Mouse (Mus musculus): ENCODE measurements around the gene Degs2. TPM values are rescaled to one million over a fixed set of nuclear protein-coding genes. Genes with fewer than 3 reads are reported as not detected.
A peak's percentile ranks its signal among the peaks of the same experiment; 100 is the strongest.

Gene Degs2
- polyA plus RNA-seq, 1 experiment from 2014 or later = 0.12 TPM

- Histone ChIP-seq H3K9me3 (replicated peaks) (no peaks in the 10 kb centered on the region), H3K4me3 (replicated peaks) (no peak overlapping the region), H3K36me3 (no peaks in the 10 kb centered on the region), H3K27ac (no peak overlapping the region), H3K4me2 (no peak overlapping the region), H3K27me3 (peaks cover 50% of the 10 kb centered on the region), H3K4me1 (replicated peaks) (no peaks in the 10 kb centered on the region), H3K9ac (no peak overlapping the region)
- ATAC-seq (ENCODE audit: low read depth) (no peak), DNase-seq (no peak)
- 60% methylated on average over 10 of the region's 10 CpGs for WGBS (ENCODE audit: insufficient replicate concordance)
Measured at GRCm38 (mm10) chr12:108699576-108699975, 2.5 kb downstream of the Degs2 start.

DNA sequence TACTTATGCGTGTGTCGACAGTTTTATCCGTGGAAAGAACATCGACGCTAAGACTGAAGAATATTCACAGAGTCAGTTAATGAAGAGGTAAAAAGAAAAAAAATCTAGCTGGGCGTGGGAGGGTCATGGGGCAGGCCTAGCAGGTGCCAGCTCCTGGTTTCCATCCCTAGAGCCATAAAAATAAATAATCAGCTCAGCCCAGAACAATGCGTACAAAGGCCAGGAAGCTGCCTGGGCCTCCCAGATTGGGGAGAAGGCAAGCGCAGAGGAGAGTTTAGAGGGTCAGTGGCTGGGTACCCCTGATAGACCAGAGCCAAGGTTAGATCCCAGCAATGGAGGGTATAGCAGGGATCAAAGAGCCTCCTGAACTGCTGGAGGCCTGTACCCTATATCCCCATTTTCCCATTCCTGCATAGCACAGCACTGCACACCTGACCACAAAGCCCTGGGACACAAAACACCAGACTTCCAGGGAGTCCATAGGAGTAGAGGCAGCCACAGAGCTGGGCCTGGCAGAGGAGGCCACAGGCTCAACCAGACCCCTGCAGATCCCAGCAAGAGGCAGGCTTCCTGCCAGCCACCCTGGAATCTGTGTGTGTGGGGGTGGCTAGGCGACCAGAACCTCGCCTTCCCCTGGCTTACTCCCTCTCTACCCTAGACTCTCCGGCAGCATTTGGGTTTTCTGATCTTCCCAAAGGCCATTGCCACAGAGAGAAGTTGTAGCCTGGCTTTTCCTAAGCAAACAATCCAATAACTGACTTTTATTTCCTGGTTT, 3.2 kb downstream of the Degs2 start:
- Histone ChIP-seq H3K27ac (no peak overlapping the region), H3K4me3 (replicated peaks) (no peak overlapping the region), H3K9ac (no peak overlapping the region), H3K27me3 (peaks cover 44% of the 10 kb centered on the region), H3K4me1 (replicated peaks) (no peaks in the 10 kb centered on the region), H3K4me2 (no peak overlapping the region), H3K36me3 (no peaks in the 10 kb centered on the region), H3K9me3 (replicated peaks) (no peaks in the 10 kb centered on the region)
- DNase-seq (no peak), ATAC-seq (ENCODE audit: low read depth) (no peak)
- WGBS (ENCODE audit: insufficient replicate concordance) = 70% methylated on average over 11 of the region's 11 CpGs

DNA sequence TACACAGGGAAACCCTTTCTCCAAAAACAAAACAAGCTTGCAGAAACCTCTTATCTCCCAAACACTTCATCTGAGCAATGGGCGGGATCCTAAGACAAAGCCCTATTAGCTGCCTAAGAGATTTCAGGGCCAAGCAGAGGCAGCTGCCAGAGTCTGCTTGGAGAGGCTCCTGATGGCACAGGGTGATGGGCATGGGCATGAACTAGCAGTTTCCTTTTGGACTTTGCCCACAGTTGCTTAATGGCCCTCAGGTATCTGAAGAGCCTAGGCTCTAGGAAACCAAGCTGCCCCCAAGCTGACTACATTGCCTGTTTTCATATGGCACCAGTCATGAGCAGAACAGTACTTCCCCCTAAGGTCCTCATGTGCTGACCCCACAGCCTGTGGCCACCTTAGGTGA, 7.9 kb downstream of the Degs2 start:
- H3K27ac ChIP-seq = no peak overlapping the region
- 56% methylated on average over 1 of the region's 1 CpGs for WGBS (ENCODE audit: insufficient replicate concordance)
- no peaks in the 10 kb centered on the region for H3K36me3 ChIP-seq
- H3K4me2 ChIP-seq = no peak overlapping the region
- H3K9ac ChIP-seq = no peak overlapping the region
- DNase-seq = no peak
- H3K9me3 ChIP-seq (replicated peaks) = no peaks in the 10 kb centered on the region
- H3K4me3 ChIP-seq (replicated peaks) = no peak overlapping the region
- no peak for ATAC-seq (ENCODE audit: low read depth)
- no peaks in the 10 kb centered on the region for H3K27me3 ChIP-seq
- no peaks in the 10 kb centered on the region for H3K4me1 ChIP-seq (replicated peaks)

- H3K4me3 ChIP-seq (replicated peaks) = no peak overlapping the region
- H3K9me3 ChIP-seq (replicated peaks) = no peaks in the 10 kb centered on the region
- no peaks in the 10 kb centered on the region for H3K36me3 ChIP-seq
- H3K9ac ChIP-seq = no peak overlapping the region
- H3K27ac ChIP-seq = no peak overlapping the region
- H3K27me3 ChIP-seq = no peaks in the 10 kb centered on the region
- no peak for DNase-seq
- H3K4me2 ChIP-seq = no peak overlapping the region
- WGBS (ENCODE audit: insufficient replicate concordance) = 49% methylated on average over 2 of the region's 2 CpGs
- ATAC-seq (ENCODE audit: low read depth) = no peak
- no peaks in the 10 kb centered on the region for H3K4me1 ChIP-seq (replicated peaks)
Measured at GRCm38 (mm10) chr12:108693592-108693991, 8.5 kb downstream of the Degs2 start.

- Histone ChIP-seq H3K4me1 (replicated peaks) (no peaks in the 10 kb centered on the region), H3K27me3 (no peaks in the 10 kb centered on the region), H3K36me3 (no peaks in the 10 kb centered on the region), H3K9me3 (replicated peaks) (no peaks in the 10 kb centered on the region), H3K4me3 (replicated peaks) (no peak overlapping the region), H3K9ac (no peak overlapping the region), H3K4me2 (no peak overlapping the region), H3K27ac (no peak overlapping the region)
- DNase-seq (no peak), ATAC-seq (ENCODE audit: low read depth) (no peak)
- WGBS (ENCODE audit: insufficient replicate concordance) = 55% methylated on average over 9 of the region's 9 CpGs
Measured at GRCm38 (mm10) chr12:108690529-108690928, 11.6 kb downstream of the Degs2 start.

DNA sequence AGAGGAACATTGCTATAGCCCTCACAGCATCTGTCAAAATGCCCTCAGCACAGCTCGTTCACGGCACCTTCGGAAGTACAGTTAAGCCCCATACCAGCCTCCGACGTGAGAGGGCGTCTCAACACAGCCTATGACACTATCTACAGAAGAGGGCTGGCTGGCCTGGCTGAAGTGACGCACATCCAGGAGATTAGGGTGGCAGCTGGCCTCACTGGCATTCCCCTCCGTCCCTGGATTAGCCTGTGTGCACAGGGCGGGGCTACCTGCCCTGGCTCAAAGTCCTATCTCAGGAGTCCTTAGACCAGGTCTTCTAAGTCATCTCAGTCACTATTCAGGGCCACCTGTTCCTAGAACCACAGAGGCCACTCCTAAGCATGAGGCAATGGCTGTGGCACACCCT, 12.9 kb downstream of the Degs2 start:
- Histone ChIP-seq H3K4me3 (replicated peaks) (no peak overlapping the region), H3K9ac (no peak overlapping the region), H3K27ac (no peak overlapping the region), H3K36me3 (no peaks in the 10 kb centered on the region), H3K9me3 (replicated peaks) (no peaks in the 10 kb centered on the region), H3K27me3 (no peaks in the 10 kb centered on the region), H3K4me2 (no peak overlapping the region), H3K4me1 (replicated peaks) (no peaks in the 10 kb centered on the region)
- 67% methylated on average over 9 of the region's 9 CpGs for WGBS (ENCODE audit: insufficient replicate concordance)
- ATAC-seq (ENCODE audit: low read depth) (0 out of 2 replicates have a peak, but pooled peaks have one; percentile 21), DNase-seq (no peak)

DNA sequence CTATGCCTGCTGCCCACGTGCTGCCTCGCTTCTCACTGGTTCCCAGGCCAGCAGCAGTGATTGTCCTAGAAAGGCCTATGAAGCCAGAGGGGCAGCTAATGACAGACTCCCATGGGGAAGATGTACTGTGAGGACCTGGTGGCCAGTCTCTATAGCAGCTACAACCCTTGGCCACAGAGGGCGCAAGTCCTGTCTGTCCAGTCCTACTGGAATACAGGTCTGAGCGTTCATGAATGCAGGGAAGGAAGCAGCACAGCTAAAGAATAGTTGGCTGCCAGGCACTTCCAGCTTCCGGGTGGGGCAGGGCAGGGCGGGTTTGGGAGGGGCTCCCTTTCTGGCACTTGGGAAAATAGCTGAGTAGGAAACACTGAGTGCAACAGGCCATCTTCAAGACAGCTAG, 15.2 kb downstream of the Degs2 start:
- ATAC-seq (ENCODE audit: low read depth) (no peak), DNase-seq (no peak)
- Histone ChIP-seq H3K27me3 (no peaks in the 10 kb centered on the region), H3K9ac (no peak overlapping the region), H3K4me3 (replicated peaks) (no peak overlapping the region), H3K4me2 (no peak overlapping the region), H3K36me3 (peaks cover 8% of the 10 kb centered on the region; the same call in 1 of the 2 replicates), H3K9me3 (replicated peaks) (no peaks in the 10 kb centered on the region), H3K27ac (no peak overlapping the region), H3K4me1 (replicated peaks) (no peaks in the 10 kb centered on the region)
- 59% methylated on average over 6 of the region's 6 CpGs for WGBS (ENCODE audit: insufficient replicate concordance)

- Histone ChIP-seq H3K4me3 (replicated peaks) (no peak overlapping the region), H3K36me3 (peaks cover 8% of the 10 kb centered on the region; the same call in 1 of the 2 replicates), H3K27me3 (no peaks in the 10 kb centered on the region), H3K9me3 (replicated peaks) (no peaks in the 10 kb centered on the region), H3K9ac (no peak overlapping the region), H3K27ac (no peak overlapping the region), H3K4me1 (replicated peaks) (no peaks in the 10 kb centered on the region), H3K4me2 (no peak overlapping the region)
- ATAC-seq (ENCODE audit: low read depth) (no peak), DNase-seq (no peak)
- WGBS (ENCODE audit: insufficient replicate concordance) = 56% methylated on average over 6 of the region's 6 CpGs
Measured at GRCm38 (mm10) chr12:108686463-108686862, 15.7 kb downstream of the Degs2 start.

- peaks cover 13% of the 10 kb centered on the region; the same call in 1 of the 2 replicates for H3K36me3 ChIP-seq
- no peaks in the 10 kb centered on the region for H3K4me1 ChIP-seq (replicated peaks)
- H3K27me3 ChIP-seq = no peaks in the 10 kb centered on the region
- H3K4me3 ChIP-seq (replicated peaks) = no peak overlapping the region
- H3K27ac ChIP-seq = no peak overlapping the region
- no peaks in the 10 kb centered on the region for H3K9me3 ChIP-seq (replicated peaks)
- H3K4me2 ChIP-seq = no peak overlapping the region
- no peak for ATAC-seq (ENCODE audit: low read depth)
- WGBS (ENCODE audit: insufficient replicate concordance) = 67% methylated on average over 13 of the region's 13 CpGs
- H3K9ac ChIP-seq = no peak overlapping the region
- no peak for DNase-seq
Measured at GRCm38 (mm10) chr12:108682240-108683023, 19.7 kb downstream of the Degs2 start.

DNA sequence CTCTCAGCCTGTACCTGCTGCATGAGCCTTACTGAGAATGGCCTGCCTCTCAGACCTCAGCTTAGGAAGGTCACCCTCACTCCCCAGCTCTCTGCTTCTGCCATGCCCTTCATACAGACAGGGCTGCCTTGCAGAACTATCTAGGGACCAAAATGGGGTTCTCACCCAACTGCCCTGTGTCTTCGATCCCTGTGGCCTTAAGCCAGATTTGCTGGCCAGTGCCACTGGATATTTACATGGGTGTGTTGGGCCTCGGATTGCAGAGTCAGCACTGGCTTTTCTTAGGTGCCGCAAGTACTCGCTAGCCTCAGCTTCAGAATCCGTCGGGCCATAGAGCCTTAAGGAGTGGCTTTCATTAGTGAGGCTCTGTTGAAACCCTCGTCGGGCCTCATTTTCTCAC, 21.3 kb downstream of the Degs2 start:
- ATAC-seq (ENCODE audit: low read depth) (no peak), DNase-seq (no peak)
- H3K9ac ChIP-seq = no peak overlapping the region
- H3K27ac ChIP-seq = no peak overlapping the region
- H3K4me2 ChIP-seq = no peak overlapping the region
- H3K9me3 ChIP-seq (replicated peaks) = no peaks in the 10 kb centered on the region
- peaks cover 13% of the 10 kb centered on the region; the same call in 1 of the 2 replicates for H3K36me3 ChIP-seq
- WGBS (ENCODE audit: insufficient replicate concordance) = 82% methylated on average over 8 of the region's 8 CpGs
- H3K4me1 ChIP-seq (replicated peaks) = no peaks in the 10 kb centered on the region
- no peak overlapping the region for H3K4me3 ChIP-seq (replicated peaks)
- H3K27me3 ChIP-seq = no peaks in the 10 kb centered on the region

GRCm38 (mm10) chr12:108678366-108678765, 23.7 kb downstream of the Degs2 start:
- DNase-seq (no peak), ATAC-seq (ENCODE audit: low read depth) (no peak)
- H3K9me3 ChIP-seq (replicated peaks) = no peaks in the 10 kb centered on the region
- no peaks in the 10 kb centered on the region; the same call in 1 of the 2 replicates for H3K4me1 ChIP-seq (replicated peaks)
- H3K4me3 ChIP-seq (replicated peaks) = no peak overlapping the region
- H3K9ac ChIP-seq = no peak overlapping the region
- H3K27ac ChIP-seq = no peak overlapping the region
- H3K27me3 ChIP-seq = no peaks in the 10 kb centered on the region
- 70% methylated on average over 4 of the region's 4 CpGs for WGBS (ENCODE audit: insufficient replicate concordance)
- H3K36me3 ChIP-seq = peaks cover 8% of the 10 kb centered on the region; the same call in 1 of the 2 replicates
- H3K4me2 ChIP-seq = no peak overlapping the region
